Mouse (Mus musculus) c-Kit-positive CD71-positive TER-119-positive erythroid progenitor cells, embryonic 14.5 days (primary cell): Measurements from ENCODE around the gene Kcnt1.
"Not testable (repeated sequence)": the region's sequence is repeated elsewhere in the genome, so short reads cannot be mapped to it uniquely, and the experiment has no call there.

Source experiments
- DNase-seq: peaks from one replicate; pipeline ENCODE4 v3.0.0-alpha.2; 2013; ENCODE audit warnings: low spot score

The Kcnt1 gene

DNA sequence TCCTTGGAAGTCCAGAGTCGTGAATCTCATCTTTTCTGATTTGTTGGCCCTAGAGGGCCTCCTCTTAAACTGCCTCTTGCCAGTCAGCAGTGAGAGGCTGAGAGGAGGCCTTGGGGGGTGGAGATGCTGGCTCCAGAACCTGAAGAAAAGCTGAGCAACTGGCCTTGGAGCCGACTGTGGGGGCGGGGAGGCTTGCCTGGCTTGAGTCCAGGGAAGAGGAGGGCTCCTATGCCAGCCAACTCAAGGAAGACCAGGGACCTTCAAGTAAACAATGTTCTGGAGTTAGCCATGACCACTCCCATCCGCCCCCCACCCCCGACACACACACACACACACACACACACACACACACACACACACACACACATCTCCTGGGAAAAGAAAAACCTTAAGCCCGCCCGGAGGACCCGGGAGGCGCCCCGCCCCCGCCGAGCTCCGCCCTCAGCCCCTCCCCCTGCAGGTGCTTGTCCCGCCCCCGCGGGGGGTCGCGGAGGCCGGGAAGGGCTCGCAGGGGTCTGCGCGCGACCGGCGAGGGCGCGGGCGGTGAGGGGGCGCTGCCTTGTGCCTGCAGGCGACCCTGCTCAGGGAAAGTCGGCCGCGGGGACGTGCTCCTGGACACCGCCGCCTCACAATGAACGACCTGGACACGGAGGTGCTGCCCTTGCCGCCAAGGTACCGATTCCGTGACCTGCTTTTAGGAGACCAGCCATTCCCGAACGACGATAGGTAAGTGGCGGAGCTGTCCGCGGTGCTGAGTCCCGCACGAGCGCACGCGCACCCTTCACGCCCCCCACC, at the start of gene Kcnt1:
Gene Kcnt1, plus strand, starts transcription at position 398 of the 795 bp plus-strand sequence.
- DNase-seq: no peak

GRCm38 (mm10) chr2:25815748-25816147, 47.8 kb upstream of the Kcnt1 start, which contains the start of gene Glt6d1:
Gene Glt6d1, minus strand, starts transcription at chr2:25815848.
- DNase-seq: not testable (repeated sequence)

- no peak for DNase-seq
These were observed 40.7 kb upstream of the Kcnt1 start, which contains the start of gene Lcn9 for GRCm38 (mm10) chr2:25822806-25823205. Gene Lcn9, plus strand, starts transcription at chr2:25823153.

GRCm38 (mm10) chr2:25824751-25825150, 38.8 kb upstream of the Kcnt1 start:
- no peak for DNase-seq

DNA sequence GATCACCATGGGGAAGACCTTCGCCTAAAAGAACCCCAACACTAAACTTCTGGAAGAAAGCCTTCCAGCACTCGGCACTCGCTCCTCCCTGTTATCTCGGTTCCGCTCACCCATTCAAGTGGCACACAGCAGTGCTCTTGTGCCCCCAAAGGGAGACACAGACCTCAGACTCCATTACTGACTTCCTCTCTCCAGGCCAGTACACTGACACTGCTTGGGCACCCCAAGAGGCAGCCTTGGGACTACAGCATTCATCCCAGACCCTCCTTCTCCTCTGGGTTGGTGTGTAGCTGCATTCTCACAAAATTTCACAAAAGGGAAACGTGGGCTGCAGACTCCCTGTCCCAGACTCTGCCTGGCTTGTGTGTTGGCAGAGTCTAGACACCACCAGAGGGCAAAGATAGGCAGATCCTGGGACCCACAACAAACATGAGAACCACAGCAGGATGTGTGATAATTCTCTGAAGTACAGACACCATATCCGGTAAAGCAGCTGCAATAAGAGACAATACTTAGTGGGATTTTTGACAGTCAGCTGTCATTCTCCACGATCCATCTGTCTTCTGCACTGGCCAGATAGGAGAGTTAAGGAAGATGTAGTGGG, 35.1 kb upstream of the Kcnt1 start:
- no peak for DNase-seq

GRCm38 (mm10) chr2:25830786-25831185, 32.7 kb upstream of the Kcnt1 start:
- DNase-seq: no peak

DNA sequence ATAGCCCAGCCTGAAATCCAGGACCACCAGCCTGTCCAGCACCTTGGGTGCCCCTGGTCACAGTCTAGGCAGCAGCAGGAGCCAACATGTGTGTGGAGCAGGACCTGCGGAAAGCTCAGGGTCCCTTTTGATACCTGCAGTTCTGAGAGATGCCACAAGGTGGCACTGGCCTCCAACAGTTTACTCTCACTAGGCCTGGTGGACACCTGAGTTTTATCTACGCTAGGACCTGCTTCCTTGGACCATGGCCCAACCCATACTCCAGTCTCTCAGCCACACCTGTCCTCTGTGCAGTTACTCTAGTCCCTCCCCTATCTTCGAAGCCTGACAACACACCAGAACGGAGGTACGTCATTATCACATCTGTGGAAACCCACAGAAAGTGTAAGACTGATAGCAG, 27.2 kb upstream of the Kcnt1 start:
- peak; percentile 60 for DNase-seq

- no peak for DNase-seq
These were observed 21.4 kb upstream of the Kcnt1 start for GRCm38 (mm10) chr2:25842161-25842560.

DNA sequence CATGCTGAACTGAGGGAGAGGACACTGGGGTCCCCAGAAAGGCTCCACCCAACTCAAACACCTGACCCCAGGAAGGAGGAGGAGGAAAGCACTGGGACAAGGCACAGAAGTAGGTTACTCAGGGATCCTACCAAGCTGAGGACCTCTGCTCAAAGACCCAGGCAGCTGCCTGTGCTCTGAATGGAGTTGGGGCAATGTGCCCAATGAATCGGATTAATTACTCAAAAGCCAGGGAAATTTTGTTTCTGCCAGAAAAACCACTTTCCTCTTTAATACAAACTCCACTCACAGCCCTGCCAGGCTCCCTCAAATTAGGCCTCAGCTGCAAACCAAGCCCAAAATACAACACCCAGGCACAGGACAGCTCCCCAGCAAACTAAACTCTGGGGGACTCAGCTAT, 20.8 kb upstream of the Kcnt1 start:
- no peak for DNase-seq

DNA sequence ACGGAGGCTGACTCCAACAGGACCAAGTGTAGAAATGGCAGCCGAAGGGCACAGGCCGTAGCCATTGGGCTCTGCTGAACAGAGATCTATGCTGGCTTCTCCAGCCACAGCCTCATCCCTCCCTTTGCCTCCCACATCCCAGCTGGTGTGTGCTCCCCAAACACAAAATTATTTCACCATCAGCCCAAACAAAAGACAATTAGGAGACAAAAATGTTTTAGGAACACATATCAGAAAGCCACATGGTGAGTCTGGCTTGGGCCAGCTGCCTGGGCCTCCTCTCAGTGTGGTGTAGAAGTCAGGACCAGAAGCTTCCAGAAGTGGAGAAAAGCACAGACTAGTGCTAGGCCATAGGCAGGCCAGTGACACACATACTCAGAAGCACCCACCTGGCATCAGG, 19.4 kb upstream of the Kcnt1 start:
- no peak for DNase-seq

DNA sequence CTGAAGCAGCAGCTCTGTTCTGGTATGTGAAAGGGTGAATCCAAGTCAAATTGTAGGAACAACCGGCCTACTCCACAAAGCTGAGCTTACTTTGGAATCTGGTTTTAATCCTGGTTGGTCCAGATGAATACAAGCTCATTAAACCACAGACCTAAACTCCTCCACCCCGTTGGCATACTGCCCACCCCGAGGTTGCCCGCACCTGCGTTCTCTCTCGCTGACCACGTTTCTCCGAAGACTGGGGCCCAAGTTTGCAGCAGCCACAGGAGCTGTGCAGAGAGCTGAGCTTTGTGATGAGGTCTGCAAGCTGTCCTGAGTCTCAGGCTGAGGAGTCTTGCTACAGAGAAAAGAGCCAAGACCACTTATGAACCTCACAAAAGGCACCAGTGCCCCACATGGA, 17.0 kb upstream of the Kcnt1 start:
- no peak for DNase-seq

GRCm38 (mm10) chr2:25847226-25847625, 16.3 kb upstream of the Kcnt1 start, which contains the start of gene Sohlh1:
Gene Sohlh1, minus strand, starts transcription at chr2:25847248.
- DNase-seq: no peak

DNA sequence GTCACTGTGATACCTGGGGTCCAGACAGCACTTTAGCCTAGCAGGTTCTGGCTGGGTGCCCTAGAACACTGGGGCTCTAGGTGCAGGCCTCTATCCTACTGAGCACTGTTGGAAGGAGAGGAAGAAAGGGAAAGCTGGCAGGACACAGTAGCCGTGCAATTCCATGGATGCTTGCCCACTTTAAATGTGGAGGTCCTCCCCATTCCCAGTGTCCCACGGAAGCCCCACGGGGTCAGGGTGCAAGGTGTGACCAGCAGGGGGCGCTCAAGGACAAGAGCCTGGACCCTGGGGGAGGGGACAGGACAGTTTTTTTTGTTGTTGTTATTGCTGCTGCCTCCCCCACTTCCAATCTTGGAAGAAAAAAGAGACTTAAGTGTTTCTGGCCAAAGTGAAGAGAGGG, 13.2 kb upstream of the Kcnt1 start:
- peak; percentile 40 for DNase-seq

- no peak for DNase-seq
These were observed 10.9 kb upstream of the Kcnt1 start for GRCm38 (mm10) chr2:25852626-25853025.

DNA sequence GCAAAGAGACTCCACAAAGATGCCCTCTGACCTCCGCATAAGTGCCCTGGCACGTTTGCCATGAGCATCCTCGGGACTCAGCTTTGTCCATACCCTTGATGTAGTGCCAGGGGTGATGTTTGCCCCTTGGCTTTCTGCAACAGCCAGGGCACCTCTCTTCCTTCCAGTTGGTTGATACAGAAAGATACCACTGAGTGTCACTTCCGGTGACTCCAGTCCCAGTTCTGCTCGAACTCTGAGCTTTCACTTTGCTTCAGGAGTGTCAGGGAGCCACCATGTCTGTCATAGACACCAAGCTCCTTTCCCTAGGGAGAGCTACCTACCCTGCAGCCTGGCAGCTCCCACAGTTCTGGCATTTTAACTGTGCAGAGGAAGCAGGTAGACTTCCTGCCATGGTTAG, 9.5 kb upstream of the Kcnt1 start:
- DNase-seq: no peak

DNA sequence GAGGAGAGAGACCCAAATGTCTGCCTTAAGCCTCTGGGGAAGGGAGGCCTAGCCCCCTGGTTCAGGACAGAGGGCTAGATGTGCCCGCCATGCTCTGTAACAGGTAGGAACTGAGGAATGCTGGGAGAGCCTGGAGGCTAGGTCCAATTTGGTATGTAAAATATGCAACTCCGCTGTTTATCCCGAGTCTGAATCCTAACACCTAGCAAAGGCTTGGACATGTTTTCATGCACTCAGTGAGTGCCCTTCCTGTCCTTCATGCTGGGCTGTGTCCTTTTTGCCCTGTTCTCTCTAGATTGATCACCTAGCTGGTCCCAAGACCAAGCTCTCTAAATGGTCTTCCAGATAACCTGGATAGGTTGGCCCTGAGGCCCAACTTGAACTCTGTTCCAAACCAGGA, 3.6 kb upstream of the Kcnt1 start:
- DNase-seq: no peak

- no peak for DNase-seq
These were observed 1.5 kb upstream of the Kcnt1 start for GRCm38 (mm10) chr2:25862038-25862437.

DNA sequence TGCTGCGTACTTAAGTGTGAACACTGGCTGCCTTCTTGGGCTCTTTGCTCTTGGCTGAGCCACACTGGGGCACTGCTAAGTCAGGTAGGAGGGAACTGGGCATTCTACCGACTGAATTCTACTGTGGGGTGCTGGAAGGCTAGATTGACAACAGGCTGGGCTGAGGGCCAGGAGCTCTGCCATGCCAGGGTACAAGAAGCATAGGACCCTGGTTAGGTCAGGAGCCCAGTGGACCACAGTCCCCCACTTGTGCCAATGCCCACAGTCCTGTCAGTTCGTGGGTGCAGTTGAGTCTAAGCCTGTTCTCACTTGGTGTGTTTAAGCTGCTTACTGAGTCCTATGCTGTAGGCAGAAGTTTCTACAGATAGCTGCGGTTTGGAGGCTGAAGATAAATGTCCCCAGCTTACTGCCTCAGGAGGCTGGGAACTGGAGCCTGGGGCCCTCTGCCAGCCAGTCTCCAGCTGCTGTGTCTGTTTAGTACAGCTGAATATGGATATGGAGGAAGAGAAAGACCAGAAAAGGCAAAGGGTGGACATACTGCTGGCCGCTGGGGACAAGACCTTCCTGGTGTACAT, 751 bp upstream of the Kcnt1 start:
- DNase-seq: no peak

GRCm38 (mm10) chr2:25864230-25864629, 696 bp downstream of the Kcnt1 start:
- no peak for DNase-seq

GRCm38 (mm10) chr2:25865412-25865811, 1.9 kb downstream of the Kcnt1 start:
- DNase-seq: no peak

- DNase-seq: no peak
These were observed 3.1 kb downstream of the Kcnt1 start for GRCm38 (mm10) chr2:25866656-25867055.

- no peak for DNase-seq
These were observed 13.8 kb downstream of the Kcnt1 start for GRCm38 (mm10) chr2:25877250-25877735.

DNA sequence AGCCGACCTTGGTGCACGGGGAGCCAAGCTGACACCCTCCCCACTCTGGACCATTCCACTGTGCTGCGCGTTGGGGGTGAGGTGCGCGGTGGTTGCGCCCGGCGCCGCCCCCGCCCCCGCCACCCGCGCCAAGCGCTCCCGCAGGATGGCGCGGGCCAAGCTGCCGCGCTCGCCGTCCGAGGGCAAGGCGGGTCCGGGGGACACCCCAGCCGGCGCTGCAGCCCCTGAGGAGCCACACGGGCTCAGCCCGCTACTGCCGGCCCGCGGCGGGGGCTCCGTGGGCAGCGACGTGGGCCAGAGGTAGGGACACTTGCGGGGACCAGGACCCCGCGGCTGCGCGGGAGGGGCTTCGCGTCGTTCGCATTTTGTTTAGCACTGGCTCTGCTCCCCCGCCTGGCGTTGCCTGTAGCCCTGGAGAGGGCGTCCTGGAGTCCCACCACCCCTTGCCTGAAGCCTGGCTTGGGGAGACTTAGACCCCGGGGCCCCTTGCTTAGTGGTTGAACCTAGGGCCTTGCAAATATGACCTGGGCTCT, 14.3 kb downstream of the Kcnt1 start:
- no peak for DNase-seq
